In genomic region chr9:62569121-62569520, GRCm38 (mm10) we compare ENCODE assay signal across 11 mouse cellular contexts. TPM values are rescaled to one million over a fixed set of nuclear protein-coding genes. Genes with fewer than 3 reads are reported as not detected.
A peak's percentile ranks its signal among the peaks of the same experiment; 100 is the strongest.
DNase-seq lines count a peak whose midpoint lies in the region; ATAC-seq and TF ChIP-seq lines count a peak whose summit lies in the region.
"Had no signal": no experiment of that assay in that cellular context is flagged by ENCODE, and none has a peak within 500 bp of the region (broad histone marks: within the 10 kb centered on the region; RNA-seq: fewer than 3 reads in every experiment).

No protein-coding gene starts in this region.

- H3K27me3 ChIP-seq in lung, postnatal 0 days (replicated peaks; ENCODE audit: insufficient read depth, low read length) = no peaks in the 10 kb centered on the region
- no peaks in the 10 kb centered on the region for H3K27me3 ChIP-seq in embryonic facial prominence, embryonic 10.5 days (replicated peaks; ENCODE audit: low read depth, poor library complexity, severe bottlenecking)
- H3K27me3 ChIP-seq: hindbrain, embryonic 12.5 days had no signal

- no peak overlapping the region for H3K4me3 ChIP-seq in lung, postnatal 0 days (ENCODE audit: low read depth, low read length)
- no peak overlapping the region for H3K4me3 ChIP-seq in embryonic facial prominence, embryonic 10.5 days
- H3K4me3 ChIP-seq: hindbrain, embryonic 12.5 days had no signal

- TF ChIP-seq CTCF in lung, postnatal 0 days (IDR thresholded peaks at IDR 0.05) = no peak

- H3K36me3 ChIP-seq in lung, postnatal 0 days (ENCODE audit: insufficient read depth, low read length) = no peaks in the 10 kb centered on the region
- H3K36me3 ChIP-seq in embryonic facial prominence, embryonic 10.5 days (replicated peaks) = no peaks in the 10 kb centered on the region
- H3K36me3 ChIP-seq: hindbrain, embryonic 12.5 days had no signal

- no peaks in the 10 kb centered on the region for H3K4me1 ChIP-seq in lung, postnatal 0 days (ENCODE audit: insufficient read depth, low read depth, low read length)
- no peaks in the 10 kb centered on the region for H3K4me1 ChIP-seq in embryonic facial prominence, embryonic 10.5 days
- H3K4me1 ChIP-seq: hindbrain, embryonic 12.5 days had no signal

- no peaks in the 10 kb centered on the region for H3K9me3 ChIP-seq in lung, postnatal 0 days (ENCODE audit: low read length)
- 0 out of 2 replicates have a peak, but pooled peaks cover 4% of the 10 kb centered on the region for H3K9me3 ChIP-seq in embryonic facial prominence, embryonic 10.5 days
- H3K9me3 ChIP-seq: hindbrain, embryonic 12.5 days had no signal

- no peak overlapping the region for H3K9ac ChIP-seq in lung, postnatal 0 days (replicated peaks; ENCODE audit: low read depth)
- H3K9ac ChIP-seq: hindbrain, embryonic 12.5 days had no signal

- WGBS in lung, postnatal 0 days = 80% methylated on average over 6 of the region's 6 CpGs
- WGBS in embryonic facial prominence, embryonic 10.5 days = 80% methylated on average over 6 of the region's 6 CpGs

- H3K4me2 ChIP-seq in lung, postnatal 0 days (replicated peaks; ENCODE audit: low read depth, low read length) = no peak overlapping the region
- H3K4me2 ChIP-seq: hindbrain, embryonic 12.5 days had no signal

- no peak for TF ChIP-seq EP300 in lung, postnatal 0 days (IDR thresholded peaks at IDR 0.05)

- no peak for ATAC-seq in lung, postnatal 0 days
- ATAC-seq in erythroblast, adult 5-6 weeks (replicated peaks; ENCODE audit: low FRiP score, poor library complexity, severe bottlenecking) = no peak

- peak; percentile 66 for DNase-seq in lung, postnatal 10 days
- no peak for DNase-seq in lung, postnatal 0 days (ENCODE audit: low spot score)
- peak; percentile 51 to 63 for DNase-seq in adrenal gland, adult 18-20 months (ENCODE audit: low spot score in 2 of 2)
- DNase-seq in gastrocnemius, adult 8-10 months (ENCODE audit: low spot score in 2 of 2) = peak; percentile 31 to 37
- peak; percentile 76 for DNase-seq in heart, postnatal 4 days
- DNase-seq in cerebellum, postnatal 14 days = no peak
- no peak for DNase-seq in embryonic facial prominence, embryonic 10.5 days (ENCODE audit: low spot score)
- DNase-seq: cerebellum, postnatal 36 days had no signal

- H3K27ac ChIP-seq in lung, postnatal 0 days (ENCODE audit: low read length) = no peak overlapping the region
- H3K27ac ChIP-seq in embryonic facial prominence, embryonic 10.5 days (replicated peaks) = no peak overlapping the region
- H3K27ac ChIP-seq: hindbrain, embryonic 12.5 days; kidney, postnatal 0 days had no signal

RNA-seq across cellular contexts. Expression of gene Coro2b, which starts 32.3 kb away (rescaled TPM):
- polyA plus RNA-seq in lung, postnatal 0 days (2015; fragmentation: Nextera tagmentation; extraction: Ambion mirVana) = 13.9 and 15.8 TPM in 2 replicates
- 10 to 100 TPM; 10.5 to 14.8 TPM for total RNA-seq in adrenal gland, adult 18-20 months (2021)
- total RNA-seq in gastrocnemius, adult 8-10 months (2022) = 1 to 10 TPM; 2.8 to 5.2 (median 3.9) TPM
- 10 to 100 TPM; 16.2 to 16.9 TPM for total RNA-seq in heart, postnatal 4 days (2021)
- 0.38 and 0.63 TPM in 2 replicates for total RNA-seq in erythroblast, adult 5-6 weeks (2015; ENCODE audit: low replicate concordance)
- total RNA-seq in erythroblast, adult 5-6 weeks (2017; ENCODE audit: low replicate concordance) = not detected in 2 replicates
- polyA plus RNA-seq in embryonic facial prominence, embryonic 10.5 days (2016; fragmentation: Nextera tagmentation; extraction: Ambion mirVana) = 7.6 and 9.5 TPM in 2 replicates

Comparison
In these comparisons a context has a peak if more than half of its experiments do, and no peak if none do; other contexts are left out.
1. DNase-seq: peak in lung, postnatal 10 days (single experiment), adrenal gland, adult 18-20 months (2 of 2), gastrocnemius, adult 8-10 months (2 of 2) and heart, postnatal 4 days (single experiment); none in lung, postnatal 0 days (single experiment), cerebellum, postnatal 14 days (0 of 2) and embryonic facial prominence, embryonic 10.5 days (single experiment).